Mouse (Mus musculus) layer of hippocampus, postnatal 25 days (tissue): Measurements from ENCODE around the gene Srsf6. TPM values are rescaled to one million over a fixed set of nuclear protein-coding genes. Genes with fewer than 3 reads are reported as not detected.

Experiments used
- DNase-seq, 2 experiments: peaks; one replicate each; pipeline ENCODE4 v3.0.0; 2022; ENCODE audit warnings: mixed read lengths in 2 of 2, low spot score in 1 of 2; ENCODE audit errors: extremely low spot score in 1 of 2
- total RNA-seq, 2 experiments: library from RNA; stranded (reverse); gene quantifications; 2 replicates each; pipeline ENCODE4 v1.2.3; 2021

Gene Srsf6
- total RNA-seq, 2 experiments from 2014 or later: 95.3 to 111 TPM

- peak; percentile 47 to 66 for DNase-seq
Observed at GRCm38 (mm10) chr2:162931674-162932650, 634 bp downstream of the Srsf6 start.

GRCm38 (mm10) chr2:162932706-162933105 is 1.4 kb downstream of the Srsf6 start:
- DNase-seq: no peak

DNA sequence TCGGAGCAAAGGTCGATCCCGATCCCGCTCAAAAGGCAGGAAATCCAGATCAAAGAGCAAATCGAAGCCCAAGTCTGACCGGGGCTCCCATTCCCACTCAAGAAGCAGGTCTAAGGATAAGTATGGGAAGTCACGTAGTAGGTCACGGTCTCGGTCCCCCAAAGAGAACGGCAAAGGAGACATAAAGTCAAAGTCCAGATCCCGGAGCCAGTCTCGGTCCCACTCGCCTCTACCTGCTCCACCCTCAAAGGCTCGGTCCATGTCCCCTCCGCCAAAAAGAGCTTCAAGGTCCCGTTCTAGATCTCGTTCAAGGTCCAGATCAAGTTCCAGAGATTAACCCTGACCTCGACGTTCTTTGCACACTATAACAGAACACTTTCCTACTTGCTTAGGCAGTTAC is 3.1 kb downstream of the Srsf6 start:
- DNase-seq: no peak

GRCm38 (mm10) chr2:162935700-162936099 is 4.4 kb downstream of the Srsf6 start:
- DNase-seq: no peak

GRCm38 (mm10) chr2:162939562-162939961 is 8.2 kb downstream of the Srsf6 start:
- DNase-seq: no peak

DNA sequence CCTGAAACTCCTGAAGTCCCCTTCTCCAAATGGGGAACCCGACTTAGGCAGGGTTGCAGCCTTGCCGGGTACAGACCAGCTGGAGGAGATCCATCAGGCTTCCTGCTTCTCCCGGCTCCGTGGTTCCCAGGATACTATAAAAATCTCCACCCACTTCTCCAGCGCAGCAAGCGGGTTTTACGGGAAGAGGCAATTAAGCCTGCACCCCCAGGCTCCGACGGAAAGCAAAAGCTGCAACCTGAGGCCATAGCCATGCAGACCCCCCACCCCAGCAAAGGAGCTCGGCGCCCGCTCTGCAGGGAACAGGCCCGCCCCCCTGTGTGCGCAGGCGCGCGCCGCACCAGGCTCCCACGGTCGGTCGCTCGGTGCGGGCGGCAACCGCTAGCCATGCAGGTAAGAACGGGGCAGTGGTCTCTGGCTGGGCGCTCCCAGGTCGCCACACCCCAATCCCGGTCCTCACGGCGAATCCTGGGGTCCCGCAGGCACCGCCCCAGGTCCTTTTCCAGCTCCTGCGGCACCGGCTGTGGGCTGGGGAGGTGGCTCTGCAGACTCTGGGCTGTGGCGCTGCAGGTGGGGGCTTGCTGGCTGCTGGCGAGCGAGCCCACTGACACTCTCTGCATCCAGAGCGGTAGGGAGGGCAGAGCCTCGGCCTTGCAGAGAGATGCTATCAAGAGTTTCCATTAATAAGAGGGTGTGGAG is 12.0 kb downstream of the Srsf6 start, which contains the start of gene L3mbtl1:
Gene L3mbtl1 (plus strand): TSS at position 325 of the 699 bp plus-strand sequence.
- DNase-seq: peak; percentile 55 to 65

GRCm38 (mm10) chr2:162943931-162944330 is 12.6 kb downstream of the Srsf6 start:
- no peak for DNase-seq

DNA sequence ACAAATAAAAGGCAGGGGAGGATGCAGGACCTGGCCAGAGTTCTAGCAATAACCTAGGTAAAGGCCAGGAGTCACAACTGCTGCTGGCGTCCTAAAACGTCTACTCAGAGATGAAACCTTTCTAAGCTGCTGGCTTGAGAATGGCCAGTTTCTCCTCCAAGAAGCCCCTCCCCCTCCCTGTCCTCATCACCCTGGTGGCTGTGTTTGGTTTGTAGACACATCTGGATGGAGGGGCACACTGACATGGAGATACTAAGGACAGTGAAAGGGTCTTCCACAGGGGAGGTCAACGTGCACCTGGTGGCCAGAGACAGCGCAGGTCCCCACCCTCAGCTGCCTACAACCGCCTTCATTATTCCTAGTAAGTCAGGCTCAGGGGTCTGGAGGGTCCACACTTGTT is 15.6 kb downstream of the Srsf6 start:
- DNase-seq: no peak

GRCm38 (mm10) chr2:162947736-162948135 is 16.4 kb downstream of the Srsf6 start:
- no peak for DNase-seq

GRCm38 (mm10) chr2:162948221-162948620 is 16.9 kb downstream of the Srsf6 start:
- no peak for DNase-seq

DNA sequence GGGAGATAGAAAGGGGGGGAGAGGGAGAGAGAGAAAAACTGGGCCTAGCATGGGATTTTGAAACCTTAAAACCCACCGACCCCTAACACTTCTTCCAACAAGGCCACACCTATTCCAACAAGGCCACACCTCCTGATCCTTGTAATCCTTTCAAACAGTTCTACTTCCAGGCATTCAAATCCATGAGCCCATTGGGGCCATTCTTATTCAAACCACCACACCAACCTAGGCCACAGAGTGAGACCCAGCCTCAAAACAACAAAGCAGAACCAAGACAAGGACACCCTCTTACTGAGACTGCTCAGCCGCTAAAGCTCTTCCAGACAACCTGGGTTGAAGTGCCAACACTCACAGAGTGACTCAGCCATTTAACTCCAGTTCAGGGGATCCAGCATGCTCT is 19.4 kb downstream of the Srsf6 start:
- DNase-seq: no peak

- no peak for DNase-seq
Observed at GRCm38 (mm10) chr2:162956843-162957242, 25.5 kb downstream of the Srsf6 start.

GRCm38 (mm10) chr2:162961321-162961720 is 30.0 kb downstream of the Srsf6 start:
- DNase-seq: no peak

GRCm38 (mm10) chr2:162966734-162967133 is 35.4 kb downstream of the Srsf6 start:
- no peak for DNase-seq

DNA sequence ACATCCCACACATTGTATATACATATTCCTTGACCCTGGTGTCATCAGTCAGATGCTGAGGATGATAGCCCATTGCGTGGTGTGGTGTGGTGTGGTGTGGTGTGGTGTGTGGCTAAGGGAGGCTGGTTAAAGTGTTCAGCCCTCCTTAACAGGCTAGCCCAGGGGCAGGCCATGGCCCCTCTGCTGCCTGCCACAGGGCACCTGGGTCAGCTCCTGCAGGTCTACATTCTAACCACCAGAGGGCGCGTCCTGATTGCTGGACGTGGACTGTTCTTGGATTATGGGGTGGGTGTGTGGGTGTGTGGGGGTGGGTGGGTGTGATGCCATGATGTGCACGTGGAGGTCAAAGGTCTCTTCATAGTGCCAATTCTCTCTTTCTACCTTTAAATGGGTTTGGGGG is 37.0 kb downstream of the Srsf6 start:
- peak in 1 of 2 experiments; percentile 24 for DNase-seq

DNA sequence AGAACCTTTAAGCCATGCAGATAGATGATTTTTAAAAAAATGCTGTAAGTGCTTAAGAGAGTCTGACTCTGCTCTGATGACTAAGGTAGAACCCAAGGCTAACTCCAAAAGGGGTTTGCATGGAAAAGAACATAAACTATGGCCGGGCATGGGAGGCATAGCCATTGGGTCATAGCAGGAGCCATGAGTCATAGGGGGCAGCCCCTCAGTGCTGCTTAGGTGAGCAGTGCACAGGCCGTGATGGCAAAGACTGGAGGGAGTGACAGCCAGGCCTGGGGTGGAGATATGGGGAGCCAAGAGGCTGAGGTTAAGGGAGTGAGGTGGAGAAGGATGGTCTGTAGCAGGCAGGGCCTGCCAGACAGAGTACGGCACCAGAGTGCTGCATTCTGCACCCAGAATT is 37.8 kb downstream of the Srsf6 start:
- DNase-seq: no peak

DNA sequence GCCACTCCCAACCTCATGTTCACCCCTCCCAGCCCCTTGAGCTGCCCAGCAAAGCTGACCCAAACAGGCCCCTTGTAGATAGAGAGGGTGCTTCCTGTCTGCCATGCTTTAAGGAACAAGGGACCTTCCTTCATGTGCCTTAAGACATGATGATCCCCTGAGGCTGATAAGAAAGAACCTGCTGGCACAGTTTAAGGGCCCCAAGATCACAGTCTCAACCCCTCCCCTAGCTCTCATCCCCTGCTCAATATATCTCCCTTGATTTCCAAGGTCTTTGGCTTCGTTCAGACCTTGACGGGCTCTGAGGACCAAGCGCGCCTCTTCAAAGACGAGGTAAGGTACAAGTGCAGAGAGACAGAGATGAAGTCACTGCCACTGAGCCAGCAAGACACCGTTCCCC is 39.6 kb downstream of the Srsf6 start:
- no peak for DNase-seq

DNA sequence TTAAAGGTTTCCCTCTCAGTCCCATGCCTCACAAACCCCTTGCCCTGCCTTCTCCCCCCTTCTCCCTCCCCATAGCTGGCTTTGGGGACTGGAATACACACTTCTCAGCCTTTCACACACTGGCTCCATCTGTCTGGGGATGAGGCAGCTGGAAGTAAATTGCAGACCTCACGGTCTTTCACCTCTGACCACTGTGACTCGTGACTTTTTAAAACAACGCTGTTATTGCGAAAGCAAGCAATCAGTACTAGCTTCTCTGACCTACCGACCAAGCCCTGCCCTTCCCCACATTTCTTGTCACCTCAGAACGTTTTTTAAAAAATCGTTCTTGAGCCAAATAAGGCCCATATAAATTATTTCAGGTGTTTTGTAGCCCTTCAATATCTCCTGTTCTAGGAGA is 41.4 kb downstream of the Srsf6 start:
- DNase-seq: no peak

DNA sequence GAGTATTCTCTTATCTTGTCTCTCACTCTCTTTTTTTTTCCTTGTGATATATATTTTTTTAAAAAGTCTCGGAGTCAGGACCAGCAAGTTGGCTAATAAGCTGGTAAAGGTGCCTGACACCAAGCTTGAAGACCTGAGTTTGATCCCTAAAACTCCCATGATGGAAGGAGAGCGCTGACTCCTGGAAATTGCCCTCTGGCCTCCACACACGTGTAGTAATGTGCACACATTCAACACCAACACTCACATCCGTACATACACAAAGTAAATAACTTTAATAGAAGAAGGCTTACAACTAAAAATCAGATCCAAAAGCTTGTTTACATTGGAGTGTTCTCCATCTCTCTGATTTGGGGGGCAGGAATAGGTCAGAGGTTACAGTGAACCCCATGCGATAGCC is 41.9 kb downstream of the Srsf6 start:
- no peak for DNase-seq

DNA sequence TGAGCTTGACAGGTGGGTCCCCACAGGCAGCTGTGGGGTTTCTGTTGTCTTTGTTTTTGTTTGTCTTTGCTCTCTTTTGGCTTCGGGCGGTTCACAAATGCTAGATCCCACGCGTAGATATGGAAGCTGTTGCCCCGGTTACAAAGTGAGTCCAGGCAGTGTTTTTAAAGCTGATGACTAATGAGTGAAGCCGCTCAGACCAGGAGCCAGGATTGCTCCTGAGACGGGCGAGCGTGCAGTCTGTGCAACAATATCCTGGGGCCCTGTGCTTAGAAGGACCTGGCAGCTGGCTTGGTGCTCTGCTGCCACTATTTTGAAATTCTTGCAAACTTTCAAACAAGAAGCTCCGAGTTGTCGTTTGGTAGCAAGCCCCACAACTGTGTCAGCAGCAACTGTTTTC is 42.3 kb downstream of the Srsf6 start:
- no peak for DNase-seq

DNA sequence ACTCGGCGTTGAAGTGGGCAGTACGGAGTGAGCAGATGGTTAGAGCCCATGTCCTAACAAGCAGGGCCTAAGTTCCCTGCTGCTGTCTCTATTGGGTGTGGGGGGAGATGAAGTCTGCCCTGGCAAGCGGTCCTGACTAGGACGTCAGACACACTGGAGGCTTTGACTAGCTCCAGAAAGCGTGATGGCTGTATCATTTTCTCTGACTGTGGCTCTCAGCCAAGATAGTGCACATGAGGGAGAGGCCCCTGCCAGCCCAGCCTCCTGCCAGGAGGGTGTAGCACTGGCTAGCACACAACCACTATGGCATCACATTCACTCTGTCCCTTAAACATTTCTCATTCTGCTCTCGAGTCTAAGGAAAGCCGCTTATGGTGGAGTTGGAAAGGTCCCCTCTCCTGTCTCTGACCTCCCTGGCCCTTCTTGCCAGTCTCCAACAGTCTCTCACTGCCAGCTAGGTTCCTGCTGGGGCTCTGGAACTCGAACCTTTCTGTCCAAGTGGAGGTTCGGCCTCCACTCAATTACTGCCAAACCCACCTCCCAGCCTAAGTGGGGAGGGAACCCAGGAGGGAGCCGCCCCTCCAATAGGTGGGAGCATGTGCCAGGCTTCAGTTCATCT is 43.9 kb downstream of the Srsf6 start:
- DNase-seq: no peak
